Mouse (Mus musculus): ENCODE data around the gene Clip3. TPM values are rescaled to one million over a fixed set of nuclear protein-coding genes. Genes with fewer than 3 reads are reported as not detected.

Clip3 gene
- polyA plus RNA-seq, 1 experiment from 2014 or later, result 78.3 TPM

DNA sequence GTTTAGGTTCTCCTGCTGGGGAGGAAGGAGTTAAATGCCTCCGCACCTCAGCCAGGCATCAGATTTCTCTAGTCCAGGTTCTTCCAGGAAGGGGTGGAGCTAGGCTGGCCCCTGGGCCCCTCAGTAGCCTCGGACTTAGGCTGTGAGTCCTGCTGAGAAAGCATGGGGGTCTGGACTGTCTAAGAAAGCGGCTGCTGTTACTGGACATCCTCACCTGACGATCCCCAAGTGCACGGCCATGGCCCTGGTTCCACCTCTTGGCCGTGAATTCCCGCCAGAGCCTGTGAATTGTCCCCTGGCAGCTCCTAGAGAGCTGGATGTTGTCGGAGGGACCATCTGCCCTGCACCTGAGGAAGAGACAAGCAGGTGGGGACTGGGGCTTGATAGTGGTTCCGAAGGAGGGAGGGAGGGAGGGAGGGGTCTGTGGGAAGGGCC is 23.2 kb downstream of the Clip3 start, which contains the start of gene Syne4:
Gene Syne4 (plus strand): TSS at position 87 of the 435 bp plus-strand sequence.
- CTCF ChIA-PET, result no interaction called here
- TF ChIP-seq CTCF (IDR thresholded peaks at IDR 0.05), result no peak
- H3K27me3 ChIP-seq, result no peaks in the 10 kb centered on the region
- POLR2A ChIA-PET, result no interaction called here
- in situ Hi-C loops (cut with MboI; ENCODE audit: low pct_unique_long_range_greater_than_20kb), result no loop called here
- DNase-seq (ENCODE audit: low read depth, low spot score) (no peak), ATAC-seq (no peak)

DNA sequence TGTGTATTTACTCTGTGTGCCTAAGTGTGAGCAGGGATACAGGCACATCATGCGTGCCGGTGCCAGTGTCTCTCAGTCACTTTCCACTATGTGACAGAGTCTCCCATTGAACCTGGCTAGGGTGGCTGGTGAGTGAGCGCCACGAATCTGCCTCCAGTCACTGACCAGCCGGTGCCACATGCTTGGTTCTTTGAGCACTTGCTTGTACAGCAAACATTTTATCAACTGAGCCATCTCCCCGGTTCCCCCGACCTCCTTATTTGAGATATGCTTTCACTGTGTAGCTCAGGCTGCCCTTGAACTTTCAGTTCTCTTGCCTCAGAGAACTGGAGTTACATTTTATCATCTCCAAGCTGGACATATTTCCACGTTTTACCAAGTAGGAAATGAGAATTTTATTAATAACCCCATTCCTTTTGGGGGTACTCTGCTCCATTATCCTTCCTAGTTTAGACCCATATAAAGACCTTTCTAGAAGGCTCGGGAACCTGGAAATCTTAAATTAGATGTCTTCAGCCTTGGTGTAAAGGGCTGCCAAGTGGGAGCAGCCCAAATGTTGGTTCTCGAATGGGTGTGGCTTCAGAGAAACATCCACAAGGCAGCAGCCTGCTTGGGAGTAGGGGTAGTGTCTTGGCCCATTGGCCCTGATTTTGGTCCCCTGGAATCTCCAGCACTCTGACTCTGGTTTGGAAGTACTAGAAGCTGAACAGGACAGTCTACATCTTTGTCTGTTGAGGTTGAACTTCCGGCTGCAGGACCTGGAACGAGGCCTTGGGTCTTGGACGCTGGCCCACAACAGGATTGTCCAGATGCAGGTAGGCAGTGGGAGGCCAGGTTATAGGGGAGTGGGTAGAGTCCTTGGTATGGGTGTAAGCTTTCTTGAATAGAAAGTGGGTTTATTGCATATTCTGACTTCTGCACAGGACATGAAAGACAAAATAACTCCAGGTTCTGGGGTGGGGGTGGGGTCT is 24.3 kb downstream of the Clip3 start:
- ATAC-seq, result no peak
- TF ChIP-seq CTCF (IDR thresholded peaks at IDR 0.05), result no peak
- in situ Hi-C loops (cut with MboI; ENCODE audit: low pct_unique_long_range_greater_than_20kb), result no loop called here
- ChIA-PET CTCF (no interaction called here), POLR2A (no interaction called here)
- no peaks in the 10 kb centered on the region for H3K27me3 ChIP-seq
- no peak for DNase-seq (ENCODE audit: low read depth, low spot score)

DNA sequence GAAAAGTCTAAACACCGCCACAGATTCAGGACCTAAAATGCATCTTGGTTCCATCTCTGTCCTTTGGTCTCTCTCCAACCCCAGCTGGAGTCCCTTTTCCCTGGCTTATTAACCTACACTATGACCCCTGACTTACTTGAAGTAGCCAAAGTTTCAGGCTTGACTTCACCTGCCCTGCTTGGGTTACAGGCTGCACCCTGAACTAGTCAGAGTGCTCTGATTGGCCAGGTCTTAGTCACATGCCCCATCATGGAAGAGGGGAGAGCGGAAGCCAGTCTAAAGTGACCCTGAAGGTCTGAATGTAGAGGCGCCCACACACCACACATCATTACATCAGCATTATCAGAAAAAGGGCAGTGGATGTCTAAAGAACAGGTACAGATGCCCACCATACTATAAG is 26.6 kb downstream of the Clip3 start:
- no peak for ATAC-seq
- TF ChIP-seq CTCF (IDR thresholded peaks at IDR 0.05), result no peak
- CTCF ChIA-PET, result no interaction called here
- H3K27me3 ChIP-seq, result no peaks in the 10 kb centered on the region
- DNase-seq (ENCODE audit: low read depth, low spot score), result no peak
- POLR2A ChIA-PET, result interaction anchor here (0.6 to 1.0 kb wide), 2 partner anchors 15 to 217 kb away, joined by 3 read pairs; no protein-coding TSS in a partner anchor
- in situ Hi-C loops (cut with MboI; ENCODE audit: low pct_unique_long_range_greater_than_20kb), result no loop called here

DNA sequence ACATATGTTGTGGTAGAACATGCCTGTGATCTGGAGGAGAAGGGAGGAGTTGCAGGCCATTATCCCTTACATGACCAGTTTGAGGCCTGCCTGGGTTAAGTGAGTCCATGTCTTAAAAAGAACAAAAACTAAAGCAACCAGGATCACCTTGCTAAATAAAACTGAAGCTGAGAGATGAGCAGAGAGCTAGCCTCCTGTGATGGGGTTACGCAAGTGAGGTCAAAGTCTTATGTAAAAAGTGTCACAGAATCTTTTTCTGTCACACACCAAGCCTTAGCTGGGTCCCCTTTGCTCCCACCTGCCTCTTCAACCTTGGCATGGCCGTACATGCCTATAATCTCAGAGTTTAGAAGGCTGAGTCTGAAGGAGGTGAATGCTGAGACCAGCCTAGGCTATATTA is 29.4 kb downstream of the Clip3 start:
- no peak for TF ChIP-seq CTCF (IDR thresholded peaks at IDR 0.05)
- ChIA-PET POLR2A (interaction anchor here (0.9 kb wide), 1 partner anchor 12 kb away, joined by 3 read pairs; no protein-coding TSS in a partner anchor), CTCF (interaction anchor here (1.0 to 2.0 kb wide), 5 partner anchors 10 to 20 kb away, joined by 3 to 7 read pairs (median 4); partner anchors contain the start of gene Alkbh6)
- DNase-seq (ENCODE audit: low read depth, low spot score) (no peak), ATAC-seq (no peak)
- no peaks in the 10 kb centered on the region for H3K27me3 ChIP-seq
- in situ Hi-C loops (cut with MboI; ENCODE audit: low pct_unique_long_range_greater_than_20kb), result no loop called here

DNA sequence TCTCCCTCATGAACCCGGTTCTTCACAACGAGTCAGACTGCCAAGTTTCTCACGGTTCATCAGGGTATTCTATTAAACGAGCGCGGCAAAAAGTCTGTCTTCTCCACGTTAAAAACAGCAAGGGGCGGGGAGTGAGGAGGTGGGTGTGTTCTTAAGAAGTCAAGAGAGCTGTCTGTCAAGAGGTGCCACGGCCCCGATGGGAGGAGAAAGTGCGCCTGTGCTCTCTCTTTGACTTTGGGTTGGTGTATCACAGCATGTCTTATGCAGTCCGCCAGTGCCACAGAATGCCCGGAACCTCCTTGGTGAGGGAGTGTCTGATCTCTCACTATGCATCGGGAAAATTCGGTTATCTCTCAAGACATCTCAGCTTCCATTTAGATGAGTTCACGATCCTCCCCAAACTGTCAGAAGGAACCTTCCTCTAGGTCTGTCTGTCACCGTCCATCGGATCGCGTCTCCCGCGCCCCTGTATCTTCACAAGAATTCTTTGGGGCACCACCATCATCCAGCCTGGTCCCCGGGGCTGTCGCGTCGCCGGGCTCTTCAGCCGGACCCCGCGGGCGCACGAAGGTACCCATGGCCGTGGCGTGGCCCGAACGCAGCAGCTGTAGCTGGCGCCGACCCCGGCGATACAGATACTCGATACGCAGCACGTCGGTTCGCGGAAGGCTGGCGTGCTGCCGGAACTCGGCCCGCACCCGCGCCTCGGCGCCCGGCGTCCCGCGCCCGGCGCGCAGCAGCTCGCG is 30.2 kb downstream of the Clip3 start, which contains the start of gene E130208F15Rik:
Gene E130208F15Rik (plus strand): TSS at position 202 of the 746 bp plus-strand sequence.
- H3K27me3 ChIP-seq, result no peaks in the 10 kb centered on the region
- CTCF ChIA-PET, result interaction anchor here (1.1 to 2.0 kb wide), 3 partner anchors 11 to 14 kb away, joined by 4 to 7 read pairs (median 4); no protein-coding TSS in a partner anchor

DNA sequence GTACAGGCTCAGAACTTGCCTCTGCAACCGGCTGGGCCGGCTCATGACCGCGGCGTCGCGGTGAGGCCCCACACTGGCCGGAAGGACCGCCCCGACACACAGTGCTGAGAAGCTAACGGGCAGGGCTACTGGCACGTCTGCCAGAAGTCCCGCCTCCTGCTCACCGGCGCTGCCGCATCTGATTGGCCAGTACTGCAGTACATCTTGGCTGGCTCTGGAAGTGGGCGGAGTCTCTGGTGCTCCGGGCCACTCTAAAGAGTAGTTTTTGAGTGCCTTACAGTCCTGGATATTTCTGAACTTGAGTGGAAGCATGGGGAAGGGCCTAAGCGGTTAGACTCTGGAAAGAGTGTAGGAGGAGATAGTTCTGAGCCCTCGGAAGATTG is 30.7 kb downstream of the Clip3 start:
- peak; percentile 87 for DNase-seq (ENCODE audit: low read depth, low spot score)
- TF ChIP-seq CTCF (IDR thresholded peaks at IDR 0.05), result no peak
- CTCF ChIA-PET, result interaction anchor here (1.1 to 1.4 kb wide), 3 partner anchors 11 to 14 kb away, joined by 3 to 4 read pairs (median 4); no protein-coding TSS in a partner anchor
- in situ Hi-C loops (cut with MboI; ENCODE audit: low pct_unique_long_range_greater_than_20kb), result no loop called here
- H3K27me3 ChIP-seq, result no peaks in the 10 kb centered on the region
- POLR2A ChIA-PET, result interaction anchor here (1.5 kb wide), 1 partner anchor 14 kb away, joined by 5 read pairs; no protein-coding TSS in a partner anchor
- peak; percentile 98 for ATAC-seq

More for the DNA sequence above, 30.2 kb downstream of the Clip3 start, which contains the start of gene E130208F15Rik:
- TF ChIP-seq CTCF (IDR thresholded peaks at IDR 0.05), result no peak
- DNase-seq (ENCODE audit: low read depth, low spot score), result no peak
- in situ Hi-C loops (cut with MboI; ENCODE audit: low pct_unique_long_range_greater_than_20kb), result no loop called here
- peak; percentile 69 for ATAC-seq
- POLR2A ChIA-PET, result interaction anchor here (0.6 to 1.5 kb wide), 3 partner anchors 8 to 14 kb away, joined by 3 to 5 read pairs (median 3); no protein-coding TSS in a partner anchor

DNA sequence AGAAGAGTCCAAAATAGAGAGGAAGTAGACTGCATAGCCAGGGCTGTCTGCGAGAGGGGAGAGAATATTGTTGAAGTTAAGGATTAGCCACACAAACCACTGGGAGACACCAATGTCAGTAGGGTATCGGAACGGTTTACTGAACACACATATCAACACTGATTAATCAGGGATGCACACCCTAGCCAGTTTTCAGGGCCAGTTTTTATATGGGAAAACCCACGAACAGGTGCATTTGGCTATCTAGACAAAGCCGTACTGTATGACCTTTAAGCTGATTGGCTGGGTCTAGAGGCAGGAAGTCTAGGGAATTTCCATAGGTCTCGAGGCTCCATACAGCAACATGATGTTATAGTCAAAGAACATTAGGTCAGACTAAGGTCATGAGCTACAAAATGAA is 31.3 kb downstream of the Clip3 start:
- in situ Hi-C loops (cut with MboI; ENCODE audit: low pct_unique_long_range_greater_than_20kb), result no loop called here
- no peaks in the 10 kb centered on the region for H3K27me3 ChIP-seq
- no peak for TF ChIP-seq CTCF (IDR thresholded peaks at IDR 0.05)
- ATAC-seq (no peak), DNase-seq (ENCODE audit: low read depth, low spot score) (no peak)
- POLR2A ChIA-PET, result interaction anchor here (0.5 to 1.5 kb wide), 2 partner anchors 15 to 129 kb away, joined by 3 to 5 read pairs; no protein-coding TSS in a partner anchor
- CTCF ChIA-PET, result interaction anchor here (1.3 to 1.4 kb wide), 2 partner anchors 13 to 23 kb away, joined by 3 read pairs; no protein-coding TSS in a partner anchor

DNA sequence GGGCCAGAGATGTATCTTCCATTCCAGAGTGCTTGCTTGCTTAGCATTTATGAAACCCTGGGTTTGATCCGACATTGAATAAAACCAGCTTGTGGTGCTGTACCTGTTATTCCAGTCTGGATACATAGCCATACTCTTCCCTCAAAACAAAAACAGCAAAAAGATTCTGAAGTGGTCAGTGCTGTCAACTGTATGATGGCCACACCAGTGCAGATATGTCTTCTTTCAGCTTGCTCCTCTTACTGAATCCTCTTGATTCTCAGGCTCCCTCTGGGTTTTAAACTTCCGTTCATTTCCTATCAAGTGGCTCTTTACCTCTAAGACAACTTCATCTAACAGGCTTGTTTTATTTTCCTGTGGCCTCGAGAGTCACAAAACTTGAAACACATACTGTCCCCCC is 32.3 kb downstream of the Clip3 start, which contains the start of gene Sdhaf1:
Gene Sdhaf1 (minus strand): TSS at position 101 of the 400 bp plus-strand sequence.
- no peak for TF ChIP-seq CTCF (IDR thresholded peaks at IDR 0.05)
- POLR2A ChIA-PET, result no interaction called here
- ATAC-seq, result no peak
- DNase-seq (ENCODE audit: low read depth, low spot score), result no peak
- CTCF ChIA-PET, result interaction anchor here (1.3 to 1.5 kb wide), 2 partner anchors 12 to 22 kb away, joined by 3 to 6 read pairs; no protein-coding TSS in a partner anchor
- H3K27me3 ChIP-seq, result no peaks in the 10 kb centered on the region
- in situ Hi-C loops (cut with MboI; ENCODE audit: low pct_unique_long_range_greater_than_20kb), result no loop called here

DNA sequence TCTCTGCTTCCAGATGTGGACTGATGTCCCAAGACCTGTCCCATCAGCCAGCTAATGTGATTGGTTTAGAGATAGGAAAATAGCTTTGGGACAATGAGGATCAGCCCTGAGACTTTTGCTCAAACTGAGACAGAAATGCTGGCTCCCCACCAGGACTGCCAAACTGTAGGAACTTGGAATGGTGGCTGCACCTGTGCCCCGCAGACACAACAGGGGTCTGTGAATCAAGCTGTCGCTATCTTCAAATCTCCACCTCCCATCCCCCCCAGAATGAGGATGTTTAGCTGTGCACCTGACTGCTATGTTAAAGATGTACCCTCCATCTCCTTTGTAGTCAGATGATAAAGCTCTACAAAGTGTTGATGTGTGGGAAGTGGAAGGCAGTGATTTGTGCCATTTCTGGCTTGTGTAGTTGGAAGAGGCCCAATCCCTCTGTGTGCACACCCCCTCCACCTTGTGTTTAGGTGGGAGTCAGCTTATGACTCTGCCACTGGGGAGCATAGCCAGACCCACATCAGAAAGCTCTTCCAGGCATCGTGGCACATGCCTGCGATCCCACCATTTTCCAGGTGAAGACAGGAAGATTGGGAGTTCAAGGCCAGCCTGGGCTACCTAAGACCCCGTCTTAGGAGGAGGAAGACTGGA is 32.9 kb downstream of the Clip3 start:
- POLR2A ChIA-PET, result interaction anchor here (0.6 kb wide), 1 partner anchor 292 kb away, joined by 3 read pairs; no protein-coding TSS in a partner anchor
- ATAC-seq (no peak), DNase-seq (ENCODE audit: low read depth, low spot score) (no peak)
- no peak for TF ChIP-seq CTCF (IDR thresholded peaks at IDR 0.05)
- H3K27me3 ChIP-seq, result no peaks in the 10 kb centered on the region
- in situ Hi-C loops (cut with MboI; ENCODE audit: low pct_unique_long_range_greater_than_20kb), result no loop called here
- CTCF ChIA-PET, result interaction anchor here (1.2 to 1.5 kb wide), 3 partner anchors 10 to 22 kb away, joined by 3 to 7 read pairs (median 6); no protein-coding TSS in a partner anchor
